Mouse (Mus musculus) C2C12 (cell line): Measurements from ENCODE around the gene Olfr482.

Experiments
- CTCF ChIP-seq: IDR thresholded peaks from one replicate; pipeline ENCODE4 v1.5.1; 2011; ENCODE audit not compliant: control insufficient read depth, insufficient read depth, insufficient read length
- MAX ChIP-seq: IDR thresholded peaks from one replicate; pipeline ENCODE4 v1.6.1; 2011; ENCODE audit warnings: mild to moderate bottlenecking, control low read depth
- MYOG ChIP-seq: IDR thresholded peaks from one replicate; pipeline ENCODE4 v1.6.1; 2011; ENCODE audit not compliant: control insufficient read depth, insufficient read length; ENCODE audit errors: extremely low read depth

- TF ChIP-seq CTCF: no peak
- TF ChIP-seq MYOG: no peak
- no peak for TF ChIP-seq MAX
Measured at GRCm38 (mm10) chr7:108100549-108100948, 3.2 kb upstream of the Olfr482 start, which contains the start of gene Olfr483.
